Mouse (Mus musculus) heart, adult 2 months (tissue): ENCODE results near the gene Adcy10.

Experiments
- CTCF ChIP-seq: fragments of 200-600 bp; IDR thresholded peaks from 2 replicates; pipeline ENCODE4 v1.8.1; 2022; ENCODE audit warnings: antibody characterized with exemption, mild to moderate bottlenecking, moderate library complexity
- POLR2A ChIP-seq: fragments of 200-500 bp; IDR thresholded peaks from 2 replicates; pipeline ENCODE4 v1.6.1; 2011; ENCODE audit warnings: mild to moderate bottlenecking, low read depth, low read length, control low read depth; ENCODE audit not compliant: insufficient read depth

GRCm38 (mm10) chr1:165608904-165609303, 123.9 kb downstream of the Adcy10 start:
- no peak for TF ChIP-seq CTCF
- no peak for TF ChIP-seq POLR2A
